Mouse (Mus musculus) liver, embryonic 14.5 days (tissue): ENCODE data around the gene Wdr24. TPM values are rescaled to one million over a fixed set of nuclear protein-coding genes. Genes with fewer than 3 reads are reported as not detected.

Experiments used
- ATAC-seq: fragments of 200-750 bp; cut with Nextera tagmentation; 2 replicates; pipeline ENCODE4 v1.8.0; 2017; ENCODE audit warnings: moderate number of reproducible peaks, mild to moderate bottlenecking, moderate library complexity; ENCODE audit not compliant: insufficient read depth
- DNase-seq, 3 experiments: peaks; one replicate each; pipeline ENCODE4 v3.0.0-alpha.2; 2012 to 2013; ENCODE audit warnings: low read depth in 3 of 3, low spot score in 3 of 3
- H3K27ac ChIP-seq: fragments of 300-500 bp; sonication (generic); 2 replicates; pipeline ENCODE4 v1.5.1; 2014; ENCODE audit warnings: moderate library complexity, mild to moderate bottlenecking, control low read depth, inconsistent platforms
- H3K27me3 ChIP-seq: fragments of 300-500 bp; sonication (generic); 2 replicates; pipeline ENCODE4 v1.6.1; 2014; ENCODE audit warnings: mild to moderate bottlenecking, low read length, moderate library complexity; ENCODE audit not compliant: control insufficient read depth, insufficient read depth
- H3K36me3 ChIP-seq: fragments of 300-500 bp; sonication (generic); replicated peaks from 2 replicates; pipeline ENCODE4 v1.6.1; 2014; ENCODE audit warnings: low read depth; ENCODE audit not compliant: control insufficient read depth, insufficient read depth
- H3K4me1 ChIP-seq, 2 experiments: fragments of 200-500 bp in 1 of 2; fragments of 300-500 bp in 1 of 2; sonication (generic) in 1 of 2; replicated peaks; 2 replicates each; pipeline ENCODE4 v1.6.1; 2012 to 2014; ENCODE audit warnings: antibody characterized with exemption in 1 of 2, inconsistent platforms in 1 of 2, low read length in 1 of 2; ENCODE audit not compliant: control insufficient read depth in 2 of 2, insufficient read depth in 2 of 2
- H3K4me2 ChIP-seq: fragments of 300-500 bp; sonication (generic); 2 replicates; pipeline ENCODE4 v1.6.1; 2014; ENCODE audit warnings: low read depth, mild to moderate bottlenecking, control low read depth, moderate library complexity
- H3K4me3 ChIP-seq, 2 experiments: fragments of 200-500 bp in 1 of 2; fragments of 300-500 bp in 1 of 2; sonication (generic) in 1 of 2; 2 replicates each; pipeline ENCODE4 v1.5.1; 2012 to 2014; ENCODE audit warnings: low read depth in 2 of 2, low read length in 2 of 2, mild to moderate bottlenecking in 2 of 2, control low read depth in 1 of 2, inconsistent platforms in 1 of 2, moderate library complexity in 1 of 2; ENCODE audit not compliant: insufficient read depth in 1 of 2
- H3K9ac ChIP-seq: fragments of 300-500 bp; sonication (generic); replicated peaks from 2 replicates; pipeline ENCODE4 v1.6.1; 2014; ENCODE audit warnings: mild to moderate bottlenecking, control low read depth, moderate library complexity
- H3K9me3 ChIP-seq: fragments of 300-500 bp; sonication (generic); 2 replicates; pipeline ENCODE4 v1.6.1; 2016; ENCODE audit warnings: low read length, mixed read lengths; ENCODE audit not compliant: control insufficient read depth
- CTCF ChIP-seq: IDR thresholded peaks from 2 replicates; pipeline ENCODE4 v1.5.1; 2016; ENCODE audit warnings: antibody characterized with exemption, low read depth, control low read depth
- EP300 ChIP-seq: IDR thresholded peaks from 2 replicates; pipeline ENCODE4 v1.6.1; 2016; ENCODE audit warnings: antibody characterized with exemption, low read depth
- WGBS: fragments of 180-500 bp; shearing (Covaris S2); extraction: QIAGEN DNeasy Blood & Tissue Kit; methylation state at CpG from one replicate; pipeline ENCODE4 v1.1.7; 2014; ENCODE audit not compliant: insufficient replicate concordance; 5-methylcytosine and 5-hydroxymethylcytosine counted together
- polyA plus RNA-seq, 2 experiments: library from polyadenylated mRNA; depleted of rRNA in 1 of 2; stranded (reverse) in 1 of 2; unstranded in 1 of 2; fragments of >200 nt; fragmentation: Nextera tagmentation in 1 of 2; extraction: Ambion mirVana in 1 of 2; gene quantifications; 2 replicates each; pipeline versions ENCODE4 v1.2.1 to v1.2.3; 2012 to 2014

Gene Wdr24
- polyA plus RNA-seq, 2 experiments, result 9.2 to 14.3 TPM

DNA sequence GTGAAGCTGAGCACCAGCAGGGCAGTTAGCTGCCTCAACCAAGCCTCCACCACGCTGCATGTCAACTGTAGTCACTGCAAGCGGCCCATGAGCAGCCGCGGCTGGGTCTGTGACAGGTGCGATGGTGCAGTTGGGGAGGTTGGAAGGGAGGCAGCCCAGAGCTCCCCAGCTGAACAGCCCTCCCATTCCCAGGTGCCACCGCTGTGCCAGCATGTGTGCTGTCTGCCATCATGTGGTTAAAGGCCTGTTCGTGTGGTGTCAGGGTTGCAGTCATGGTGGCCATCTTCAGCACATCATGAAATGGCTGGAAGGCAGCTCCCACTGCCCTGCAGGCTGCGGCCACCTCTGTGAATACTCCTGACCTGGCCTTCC, 4.8 kb downstream of the Wdr24 start:
- Histone ChIP-seq H3K36me3 (peaks cover 14% of the 10 kb centered on the region), H3K4me1 (peaks cover 18 to 22% of the 10 kb centered on the region in 2 experiments), H3K9me3 (no peaks in the 10 kb centered on the region), H3K27me3 (no peaks in the 10 kb centered on the region), H3K4me3 (peak overlapping the region; percentile 64 to 72; a peak in 2 of 4 replicates), H3K27ac (no peak overlapping the region), H3K9ac (no peak overlapping the region), H3K4me2 (peak overlapping the region; percentile 70)
- WGBS, result 80% methylated on average over 8 of the region's 8 CpGs
- no peak for DNase-seq
- TF ChIP-seq EP300 (no peak), CTCF (no peak)
- ATAC-seq, result no peak

- DNase-seq, result peak; percentile 59 to 69 (median 64)
- H3K4me2 ChIP-seq, result peak within 1 kb of the TSS; percentile 70
- ATAC-seq, result 0 out of 2 replicates have a peak, but pooled peaks have one; percentile 11
- H3K9ac ChIP-seq, result peak within 1 kb of the TSS; percentile 67
- peaks cover 14% of the 10 kb centered on the region for H3K36me3 ChIP-seq
- H3K27me3 ChIP-seq, result no peaks in the 10 kb centered on the region
- H3K4me3 ChIP-seq, result peak within 1 kb of the TSS; percentile 64 to 72
- H3K4me1 ChIP-seq, result peaks cover 18 to 23% of the 10 kb centered on the region in 2 experiments
- 1% methylated on average over 32 of the region's 32 CpGs for WGBS
- peak within 1 kb of the TSS; percentile 38 for H3K27ac ChIP-seq
- TF ChIP-seq CTCF, result peak; percentile 67
- no peak for TF ChIP-seq EP300
- H3K9me3 ChIP-seq, result no peaks in the 10 kb centered on the region
Measured at GRCm38 (mm10) chr17:25828712-25829557, 5.5 kb downstream of the Wdr24 start, which contains the start of gene Jmjd8. Gene Jmjd8, plus strand, starts transcription at chr17:25828867.

- no peak for DNase-seq
- 33% methylated on average over 8 of the region's 8 CpGs for WGBS
- peaks cover 14% of the 10 kb centered on the region for H3K36me3 ChIP-seq
Measured at GRCm38 (mm10) chr17:25829558-25830017, 6.2 kb downstream of the Wdr24 start.

DNA sequence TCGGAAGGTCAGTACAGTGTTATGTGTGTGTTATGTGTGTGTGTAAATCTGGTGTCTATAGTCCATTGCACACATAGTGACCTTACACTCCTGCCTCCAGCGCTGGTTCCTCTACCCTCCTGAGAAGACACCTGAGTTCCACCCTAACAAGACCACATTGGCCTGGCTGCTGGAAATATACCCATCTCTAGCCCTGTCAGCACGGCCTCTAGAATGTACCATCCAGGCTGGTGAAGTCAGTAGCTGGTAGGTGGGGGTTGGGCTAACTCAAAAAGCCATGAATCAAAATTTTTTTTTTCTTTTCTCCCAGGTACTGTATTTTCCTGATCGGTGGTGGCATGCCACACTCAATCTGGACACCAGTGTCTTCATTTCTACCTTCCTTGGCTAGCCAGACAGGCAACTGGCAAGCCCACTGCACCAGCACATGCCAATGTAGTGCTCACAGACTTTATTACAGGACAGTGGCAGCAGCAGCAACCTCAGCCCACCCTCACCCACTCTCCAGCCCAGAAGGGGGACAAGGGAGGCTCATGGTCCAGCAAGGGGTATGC, 6.8 kb downstream of the Wdr24 start:
- Histone ChIP-seq H3K4me3 (no peak overlapping the region; a peak in 1 of 4 replicates), H3K4me1 (peaks cover 8 to 16% of the 10 kb centered on the region in 2 experiments), H3K4me2 (peak overlapping the region; percentile 70), H3K27ac (no peak overlapping the region), H3K36me3 (peaks cover 14% of the 10 kb centered on the region), H3K9ac (no peak overlapping the region), H3K27me3 (no peaks in the 10 kb centered on the region), H3K9me3 (no peaks in the 10 kb centered on the region)
- ATAC-seq (no peak), DNase-seq (no peak)
- no peak for TF ChIP-seq CTCF
- TF ChIP-seq EP300, result no peak
- WGBS, result 66% methylated on average over 4 of the region's 4 CpGs

More at GRCm38 (mm10) chr17:25829558-25830017, 6.2 kb downstream of the Wdr24 start:
- H3K9me3 ChIP-seq, result no peaks in the 10 kb centered on the region
- peaks cover 12 to 17% of the 10 kb centered on the region in 2 experiments for H3K4me1 ChIP-seq
- peak overlapping the region; percentile 67 for H3K9ac ChIP-seq
- no peak for ATAC-seq
- H3K27me3 ChIP-seq, result no peaks in the 10 kb centered on the region
- peak overlapping the region; percentile 64 to 72 for H3K4me3 ChIP-seq
- H3K4me2 ChIP-seq, result peak overlapping the region; percentile 70
- TF ChIP-seq EP300, result no peak
- TF ChIP-seq CTCF, result no peak
- H3K27ac ChIP-seq, result peak overlapping the region; percentile 38; the same call in 1 of the 2 replicates
